ENCODE assay signal across 8 mouse cellular contexts in the genomic region with DNA sequence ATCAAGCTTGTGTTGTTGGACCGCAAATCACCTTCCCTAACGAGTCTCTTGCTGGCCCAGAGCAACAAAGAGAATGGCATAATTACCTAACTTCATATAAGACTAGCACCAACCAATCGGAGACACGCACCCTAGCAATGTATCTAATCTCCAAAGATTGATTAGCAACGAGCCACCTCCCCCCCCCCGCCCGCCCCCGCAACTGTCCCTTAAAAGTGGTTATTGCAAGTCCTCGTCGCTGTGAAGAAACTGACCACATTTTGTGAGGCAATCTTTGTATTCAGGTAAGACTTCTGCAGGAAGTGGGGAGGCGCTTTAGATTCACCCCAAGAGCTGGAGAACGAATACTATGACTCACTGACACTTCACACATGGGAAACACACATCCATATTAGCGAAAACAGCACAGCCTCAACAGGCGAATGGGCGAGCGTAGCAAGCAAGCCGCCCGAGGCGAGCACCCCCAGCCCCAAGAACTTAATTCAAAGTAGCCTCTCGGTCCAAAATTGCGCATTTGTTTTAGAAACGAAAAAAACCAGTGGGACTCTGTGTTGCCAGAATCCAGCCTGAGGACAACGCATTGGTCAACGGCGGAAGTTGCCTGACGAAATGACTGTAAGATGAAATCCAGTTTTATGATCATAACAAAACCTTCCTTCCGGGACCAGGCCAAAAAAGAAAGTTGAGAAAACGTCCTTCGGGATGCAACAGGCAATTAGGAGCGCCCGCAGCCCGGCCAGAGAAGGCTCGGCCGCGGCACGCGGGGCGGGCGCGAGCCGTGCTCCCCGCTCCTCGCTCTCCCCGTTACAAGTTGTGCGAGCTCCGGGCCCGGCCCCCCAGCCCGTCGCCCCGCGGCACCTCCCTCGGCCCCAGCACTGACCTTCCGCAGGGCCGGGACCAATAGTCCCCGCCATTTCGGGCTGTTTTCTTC. TPM values are rescaled to one million over a fixed set of nuclear protein-coding genes. Genes with fewer than 3 reads are reported as not detected.
DNase-seq lines count a peak whose midpoint lies in the region; ATAC-seq lines count a peak whose summit lies in the region.

No protein-coding gene starts in this region.

- no peaks in the 10 kb centered on the region for H3K36me3 ChIP-seq in embryonic facial prominence, embryonic 12.5 days
- H3K36me3 ChIP-seq in liver, embryonic 12.5 days = no peaks in the 10 kb centered on the region
- no peaks in the 10 kb centered on the region for H3K36me3 ChIP-seq in stomach, embryonic 15.5 days

- H3K4me3 ChIP-seq in embryonic facial prominence, embryonic 12.5 days = peak overlapping the region; percentile 95
- H3K4me3 ChIP-seq in liver, embryonic 12.5 days = peak overlapping the region; percentile 91
- peak overlapping the region; percentile 91 for H3K4me3 ChIP-seq in stomach, embryonic 15.5 days (replicated peaks)

- WGBS in embryonic facial prominence, embryonic 12.5 days = under 1% methylated on average over 55 of the region's 56 CpGs
- under 1% methylated on average over 55 of the region's 56 CpGs for WGBS in liver, embryonic 12.5 days (ENCODE audit: insufficient replicate concordance)
- WGBS in stomach, embryonic 15.5 days = under 1% methylated on average over 49 of the region's 56 CpGs

- no peaks in the 10 kb centered on the region for H3K9me3 ChIP-seq in embryonic facial prominence, embryonic 12.5 days
- H3K9me3 ChIP-seq in liver, embryonic 12.5 days (replicated peaks) = no peaks in the 10 kb centered on the region
- no peaks in the 10 kb centered on the region for H3K9me3 ChIP-seq in stomach, embryonic 15.5 days

- no peaks in the 10 kb centered on the region for H3K27me3 ChIP-seq in embryonic facial prominence, embryonic 12.5 days
- no peaks in the 10 kb centered on the region for H3K27me3 ChIP-seq in liver, embryonic 12.5 days (replicated peaks)
- H3K27me3 ChIP-seq in stomach, embryonic 15.5 days (replicated peaks) = no peaks in the 10 kb centered on the region

- peak overlapping the region; percentile 96 for H3K27ac ChIP-seq in embryonic facial prominence, embryonic 12.5 days
- H3K27ac ChIP-seq in liver, embryonic 12.5 days = peak overlapping the region; percentile 94
- H3K27ac ChIP-seq in stomach, embryonic 15.5 days = peak overlapping the region; percentile 99

- ATAC-seq in embryonic facial prominence, embryonic 12.5 days (ENCODE audit: insufficient number of reproducible peaks, insufficient read depth, low FRiP score, low TSS enrichment) = no peak
- peak; percentile 66 for ATAC-seq in liver, embryonic 12.5 days
- ATAC-seq in monocyte, adult 5-6 weeks (replicated peaks; ENCODE audit: insufficient number of reproducible peaks, low FRiP score, low TSS enrichment, poor library complexity, severe bottlenecking) = peak; percentile 62
- ATAC-seq in stomach, embryonic 15.5 days (ENCODE audit: insufficient read depth, low FRiP score, low read depth) = peak; percentile 50; the same call in 1 of the 2 replicates

- H3K4me1 ChIP-seq in embryonic facial prominence, embryonic 12.5 days = peaks cover 10% of the 10 kb centered on the region
- peaks cover 30% of the 10 kb centered on the region for H3K4me1 ChIP-seq in liver, embryonic 12.5 days
- H3K4me1 ChIP-seq in stomach, embryonic 15.5 days = 0 out of 2 replicates have a peak, but pooled peaks cover 3% of the 10 kb centered on the region

- DNase-seq in A20 (ENCODE audit: low read depth, low spot score) = peak; percentile 75
- peak; percentile 78 for DNase-seq in adrenal gland, adult 2 months
- peak; percentile 46 to 53 for DNase-seq in heart, adult 9 months (ENCODE audit: low spot score in 2 of 2)
- peak; percentile 44 for DNase-seq in kidney, adult 9 months

- peak overlapping the region; percentile 80 for H3K4me2 ChIP-seq in embryonic facial prominence, embryonic 12.5 days (replicated peaks)
- H3K4me2 ChIP-seq in liver, embryonic 12.5 days = peak overlapping the region; percentile 76
- H3K4me2 ChIP-seq in stomach, embryonic 15.5 days = peak overlapping the region; percentile 67

- H3K9ac ChIP-seq in embryonic facial prominence, embryonic 12.5 days = peak overlapping the region; percentile 96
- H3K9ac ChIP-seq in liver, embryonic 12.5 days = peak overlapping the region; percentile 98
- peak overlapping the region; percentile 84 for H3K9ac ChIP-seq in stomach, embryonic 15.5 days

RNA-seq across cellular contexts. Expression of a gene that starts 0.8 kb away (rescaled TPM):
- total RNA-seq in adrenal gland, adult 2 months (2021) = 10 to 100 TPM; 44.2 to 55.2 TPM
- 9.6 and 14.1 TPM in 2 replicates for polyA plus RNA-seq in adrenal gland, adult 2 months (2012; rRNA removed)
- 11.0 and 13.9 TPM in 2 replicates for polyA plus RNA-seq in embryonic facial prominence, embryonic 12.5 days (2016; fragmentation: Nextera tagmentation; extraction: Ambion mirVana)
- 4.9 and 5.2 TPM in 2 replicates for polyA plus RNA-seq in liver, embryonic 12.5 days (2016; fragmentation: Nextera tagmentation; extraction: Ambion mirVana)
- total RNA-seq in monocyte, adult 5-6 weeks (2017) = 43.3 to 91.0 TPM (median 60.5 TPM) in 3 replicates
- polyA plus RNA-seq in stomach, embryonic 15.5 days (2015; fragmentation: Nextera tagmentation; extraction: Ambion mirVana) = 10.9 and 12.3 TPM in 2 replicates

RNA-seq across cellular contexts. Expression of a gene that starts 43.8 kb away (rescaled TPM):
- total RNA-seq in adrenal gland, adult 2 months (2021) = 10 to 100 TPM; 17.3 to 27.0 TPM
- 4.5 and 4.6 TPM in 2 replicates for polyA plus RNA-seq in adrenal gland, adult 2 months (2012; rRNA removed)
- polyA plus RNA-seq in embryonic facial prominence, embryonic 12.5 days (2016; fragmentation: Nextera tagmentation; extraction: Ambion mirVana) = 19.7 and 21.2 TPM in 2 replicates
- 19.8 and 20.6 TPM in 2 replicates for polyA plus RNA-seq in liver, embryonic 12.5 days (2016; fragmentation: Nextera tagmentation; extraction: Ambion mirVana)
- total RNA-seq in monocyte, adult 5-6 weeks (2017) = 0.38 to 1.8 TPM in 2 of 3 replicates, not detected in the other
- polyA plus RNA-seq in stomach, embryonic 15.5 days (2015; fragmentation: Nextera tagmentation; extraction: Ambion mirVana) = 18.3 and 21.2 TPM in 2 replicates

RNA-seq across cellular contexts. Expression of a gene that starts 43.9 kb away (rescaled TPM):
- 10 to 100 TPM; 13.4 to 19.2 TPM for total RNA-seq in adrenal gland, adult 2 months (2021)
- 12.6 and 13.0 TPM in 2 replicates for polyA plus RNA-seq in adrenal gland, adult 2 months (2012; rRNA removed)
- polyA plus RNA-seq in embryonic facial prominence, embryonic 12.5 days (2016; fragmentation: Nextera tagmentation; extraction: Ambion mirVana) = 24.3 and 28.4 TPM in 2 replicates
- 20.7 and 23.8 TPM in 2 replicates for polyA plus RNA-seq in liver, embryonic 12.5 days (2016; fragmentation: Nextera tagmentation; extraction: Ambion mirVana)
- 1.1 to 11.9 TPM (median 5.0 TPM) in 3 replicates for total RNA-seq in monocyte, adult 5-6 weeks (2017)
- polyA plus RNA-seq in stomach, embryonic 15.5 days (2015; fragmentation: Nextera tagmentation; extraction: Ambion mirVana) = 28.2 and 28.3 TPM in 2 replicates
